Mouse (Mus musculus): ENCODE measurements around the gene Vmn2r97.
"Not testable (repeated sequence)": the region's sequence is repeated elsewhere in the genome, so short reads cannot be mapped to it uniquely, and the experiment has no call there.

Gene Vmn2r97

GRCm38 (mm10) chr17:18914000-18914399, at the start of gene Vmn2r97:
Vmn2r97 (plus strand) TSS chr17:18914300.
- DNase-seq = not testable (repeated sequence)

DNA sequence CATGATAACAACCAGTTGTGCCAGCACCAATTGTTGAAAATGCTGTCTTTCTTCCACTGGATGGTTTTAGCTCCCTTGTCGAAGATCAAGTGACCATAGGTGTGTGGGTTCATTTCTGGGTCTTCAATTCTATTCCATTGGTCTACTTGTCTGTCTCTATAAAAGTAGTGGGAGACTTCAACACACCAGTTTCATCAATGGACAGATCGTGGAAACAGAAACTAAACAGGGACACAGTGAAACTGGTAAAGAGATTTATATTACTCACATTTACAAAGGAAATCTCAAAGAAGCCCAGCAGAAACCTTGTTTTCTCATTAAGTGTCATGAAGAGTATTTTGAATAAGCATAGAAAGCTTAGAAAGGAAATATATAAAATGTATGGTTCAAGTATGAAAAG, 31.7 kb upstream of the Vmn2r97 start:
- DNase-seq = not testable (repeated sequence)

DNA sequence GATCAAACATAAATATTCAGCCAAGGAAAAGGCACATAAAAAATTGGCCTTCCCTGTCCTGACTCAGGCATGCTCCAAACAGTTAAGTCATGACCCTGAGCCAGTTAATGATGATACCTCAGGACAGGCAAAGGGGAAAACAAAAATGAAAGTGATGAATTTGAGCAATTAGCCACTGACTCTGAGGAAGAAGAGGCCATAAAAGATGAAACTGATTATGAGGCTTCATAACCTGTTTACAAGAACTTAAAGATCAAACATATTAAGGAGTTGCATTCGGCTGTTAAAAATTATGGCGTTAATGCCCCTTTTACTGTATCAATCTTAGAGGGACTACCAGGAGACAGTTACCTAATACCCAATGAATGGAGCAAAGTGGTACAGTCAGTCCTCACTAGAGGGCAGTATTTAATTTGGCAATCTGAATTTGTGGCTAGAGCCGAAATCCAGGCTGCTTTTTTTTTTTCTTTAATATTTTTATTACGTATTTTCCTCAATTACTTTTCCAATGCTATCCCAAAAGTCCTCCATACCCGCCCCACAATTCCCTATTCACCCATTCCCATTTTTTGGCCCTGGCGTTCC, 24.3 kb upstream of the Vmn2r97 start:
- DNase-seq = no peak

- DNase-seq = not testable (repeated sequence)
Observed at GRCm38 (mm10) chr17:18957800-18958199, 43.7 kb downstream of the Vmn2r97 start.

DNA sequence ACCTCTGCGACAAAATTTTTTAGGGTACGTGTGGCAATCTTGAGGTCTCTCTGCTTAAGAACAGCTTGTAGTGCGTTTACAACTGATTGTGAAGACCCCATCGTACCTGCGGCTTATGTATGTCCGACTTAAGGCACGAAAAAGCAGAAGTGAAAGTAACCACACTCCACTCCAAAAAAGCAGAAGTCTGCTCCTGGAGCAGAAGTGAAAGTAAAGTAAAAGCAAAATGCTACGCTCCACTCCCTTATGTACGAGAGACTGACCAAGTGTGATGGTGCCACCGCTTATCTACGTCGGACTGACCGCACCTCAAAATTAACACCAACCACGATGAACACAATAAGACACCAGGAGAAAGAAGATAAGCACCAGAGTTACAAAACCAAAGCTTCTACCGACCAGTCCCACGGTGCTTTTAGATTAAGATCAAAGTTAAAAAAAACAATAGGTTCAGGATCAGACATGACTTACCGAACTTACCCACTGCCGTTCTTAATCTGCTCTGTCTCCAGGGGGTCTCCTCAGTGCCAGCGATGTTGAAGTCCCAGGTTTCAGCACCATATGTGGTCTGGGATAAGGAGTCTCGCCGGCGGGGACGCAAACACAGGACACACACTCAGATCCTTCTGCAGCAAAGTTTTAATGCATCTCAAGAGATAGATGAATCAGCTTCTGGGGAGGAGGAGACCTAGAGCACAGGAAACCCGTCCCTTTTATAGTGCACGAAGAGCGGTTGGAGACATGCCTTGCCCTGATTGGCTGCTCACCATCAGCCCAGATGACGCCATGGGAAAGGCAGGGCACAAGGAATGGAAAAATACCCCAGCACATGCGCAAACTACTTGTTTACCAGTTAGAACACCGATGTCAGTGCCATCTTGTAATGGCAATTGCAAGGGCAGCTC, 54.5 kb downstream of the Vmn2r97 start:
- no peak for DNase-seq

All from right cerebral cortex, postnatal 4 days (tissue).